Mouse (Mus musculus) c-Kit-positive CD71-negative TER-119-negative erythroid progenitor cells, embryonic 14.5 days (primary cell): Measurements from ENCODE around the gene Pafah1b1.

Source experiments
- DNase-seq: peaks from one replicate; pipeline ENCODE4 v3.0.0-alpha.2; 2013; ENCODE audit warnings: low read depth

The Pafah1b1 gene

GRCm38 (mm10) chr11:74720668-74721067 is 3.8 kb downstream of the Pafah1b1 start:
- no peak for DNase-seq

GRCm38 (mm10) chr11:74715971-74716525 is 8.4 kb downstream of the Pafah1b1 start:
- no peak for DNase-seq

- DNase-seq, result no peak
These were observed 13.8 kb downstream of the Pafah1b1 start for GRCm38 (mm10) chr11:74710671-74711070.

- no peak for DNase-seq
These were observed 15.7 kb downstream of the Pafah1b1 start for GRCm38 (mm10) chr11:74708781-74709180.

GRCm38 (mm10) chr11:74704068-74704467 is 20.4 kb downstream of the Pafah1b1 start:
- no peak for DNase-seq

- no peak for DNase-seq
These were observed 25.0 kb downstream of the Pafah1b1 start for GRCm38 (mm10) chr11:74699505-74699904.

- DNase-seq, result no peak
These were observed 32.3 kb downstream of the Pafah1b1 start for GRCm38 (mm10) chr11:74692151-74692550.

- no peak for DNase-seq
These were observed 49.3 kb downstream of the Pafah1b1 start for GRCm38 (mm10) chr11:74675156-74675555.

GRCm38 (mm10) chr11:74674713-74675112 is 49.8 kb downstream of the Pafah1b1 start:
- DNase-seq, result no peak

- DNase-seq, result no peak
These were observed 50.9 kb downstream of the Pafah1b1 start for GRCm38 (mm10) chr11:74673561-74673960.

GRCm38 (mm10) chr11:74672901-74673513 is 51.5 kb downstream of the Pafah1b1 start:
- DNase-seq, result no peak

- no peak for DNase-seq
These were observed 52.6 kb downstream of the Pafah1b1 start for GRCm38 (mm10) chr11:74671839-74672238.

- no peak for DNase-seq
These were observed 53.5 kb downstream of the Pafah1b1 start for GRCm38 (mm10) chr11:74671013-74671412.

GRCm38 (mm10) chr11:74670151-74670550 is 54.3 kb downstream of the Pafah1b1 start:
- no peak for DNase-seq

- no peak for DNase-seq
These were observed 55.5 kb downstream of the Pafah1b1 start for GRCm38 (mm10) chr11:74668971-74669370.

GRCm38 (mm10) chr11:74668466-74668865 is 56.0 kb downstream of the Pafah1b1 start:
- DNase-seq, result no peak

GRCm38 (mm10) chr11:74667582-74668010 is 56.9 kb downstream of the Pafah1b1 start:
- DNase-seq, result no peak

- DNase-seq, result no peak
These were observed 57.5 kb downstream of the Pafah1b1 start for GRCm38 (mm10) chr11:74666776-74667581.

- no peak for DNase-seq
These were observed 58.2 kb downstream of the Pafah1b1 start for GRCm38 (mm10) chr11:74666284-74666652.

GRCm38 (mm10) chr11:74665631-74666283 is 58.7 kb downstream of the Pafah1b1 start:
- DNase-seq, result no peak

GRCm38 (mm10) chr11:74664906-74665305 is 59.6 kb downstream of the Pafah1b1 start:
- DNase-seq, result no peak

GRCm38 (mm10) chr11:74664279-74664678 is 60.2 kb downstream of the Pafah1b1 start:
- no peak for DNase-seq

GRCm38 (mm10) chr11:74662221-74662620 is 62.2 kb downstream of the Pafah1b1 start:
- DNase-seq, result no peak
